Comparison of ENCODE assay signal across 8 mouse cellular contexts in genomic region chr9:65020991-65021886, GRCm38 (mm10). TPM values are rescaled to one million over a fixed set of nuclear protein-coding genes. Genes with fewer than 3 reads are reported as not detected.
DNase-seq lines count a peak whose midpoint lies in the region; ATAC-seq and TF ChIP-seq lines count a peak whose summit lies in the region.

Gene Hacd3, minus strand, starts transcription at chr9:65021693.

- H3K9ac ChIP-seq in MEL (ENCODE audit: control insufficient read depth, low read depth, low read length, poor library complexity, severe bottlenecking): peak within 1 kb of the TSS; percentile 88
- peak within 1 kb of the TSS; percentile 96 for H3K9ac ChIP-seq in forebrain, postnatal 0 days
- H3K9ac ChIP-seq in neural tube, embryonic 15.5 days (replicated peaks): peak within 1 kb of the TSS; percentile 99

- H3K4me2 ChIP-seq in forebrain, postnatal 0 days (ENCODE audit: low read depth): peak within 1 kb of the TSS; percentile 69
- H3K4me2 ChIP-seq in neural tube, embryonic 15.5 days: peak within 1 kb of the TSS; percentile 67

- no peaks in the 10 kb centered on the region for H3K27me3 ChIP-seq in MEL (ENCODE audit: control insufficient read depth in 1 of 2, insufficient read depth in 2 of 2, low read length in 2 of 2)
- H3K27me3 ChIP-seq in cerebellum, adult 2 months (ENCODE audit: control insufficient read depth, insufficient read depth, low read length): no peaks in the 10 kb centered on the region
- H3K27me3 ChIP-seq in forebrain, postnatal 0 days (ENCODE audit: insufficient read depth, low read length): no peaks in the 10 kb centered on the region
- no peaks in the 10 kb centered on the region for H3K27me3 ChIP-seq in neural tube, embryonic 15.5 days (replicated peaks)

- peaks cover 41% of the 10 kb centered on the region for H3K79me2 ChIP-seq in MEL (ENCODE audit: control insufficient read depth, insufficient read depth, low read length, poor library complexity)

- intact Hi-C loops in heart, postnatal 36 days (cut with DNase I): no loop called here

- TF ChIP-seq EP300 in MEL (IDR thresholded peaks at IDR 0.05; ENCODE audit: low read depth in 1 of 2, low read length in 2 of 2): no peak

- peak within 1 kb of the TSS; percentile 92 for H3K27ac ChIP-seq in MEL (ENCODE audit: control insufficient read depth, low read depth, low read length)
- H3K27ac ChIP-seq in cerebellum, adult 2 months (ENCODE audit: insufficient read depth, low read length): peak within 1 kb of the TSS; percentile 86
- peak within 1 kb of the TSS; percentile 93 for H3K27ac ChIP-seq in forebrain, postnatal 0 days (ENCODE audit: low read depth, low read length)
- peak within 1 kb of the TSS; percentile 93 for H3K27ac ChIP-seq in neural tube, embryonic 15.5 days (replicated peaks)

- peak within 1 kb of the TSS; percentile 76 to 91 for H3K4me3 ChIP-seq in MEL (ENCODE audit: control insufficient read depth in 1 of 2, insufficient read depth in 1 of 2, low read depth in 2 of 2, low read length in 2 of 2)
- H3K4me3 ChIP-seq in cerebellum, adult 2 months (replicated peaks; ENCODE audit: insufficient read depth, low read depth, low read length): peak within 1 kb of the TSS; percentile 96
- peak within 1 kb of the TSS; percentile 95 for H3K4me3 ChIP-seq in forebrain, postnatal 0 days (ENCODE audit: low read depth, low read length)
- H3K4me3 ChIP-seq in neural tube, embryonic 15.5 days (replicated peaks): peak within 1 kb of the TSS; percentile 100

- WGBS in cerebellum, adult 2 months: under 1% methylated on average over 81 of the region's 81 CpGs
- under 1% methylated on average over 81 of the region's 81 CpGs for WGBS in forebrain, postnatal 0 days
- WGBS in neural tube, embryonic 15.5 days: under 1% methylated on average over 81 of the region's 81 CpGs

- ATAC-seq in forebrain, postnatal 0 days: peak; percentile 95
- ATAC-seq in neural tube, embryonic 15.5 days (ENCODE audit: low FRiP score): peak; percentile 95

- peaks cover 26 to 34% of the 10 kb centered on the region in 2 experiments for H3K4me1 ChIP-seq in MEL (ENCODE audit: control insufficient read depth in 1 of 2, insufficient read depth in 2 of 2, low read length in 2 of 2)
- peaks cover 13% of the 10 kb centered on the region for H3K4me1 ChIP-seq in cerebellum, adult 2 months (ENCODE audit: control insufficient read depth, insufficient read depth, low read length)
- peaks cover 36% of the 10 kb centered on the region for H3K4me1 ChIP-seq in forebrain, postnatal 0 days (ENCODE audit: insufficient read depth)
- peaks cover 56% of the 10 kb centered on the region for H3K4me1 ChIP-seq in neural tube, embryonic 15.5 days

- peak; percentile 92 for DNase-seq in MEL (ENCODE audit: low read depth, low spot score)
- DNase-seq in cerebellum, adult 2 months: peak; percentile 90 to 93
- peak; percentile 95 for DNase-seq in forebrain, postnatal 0 days
- peak; percentile 84 to 88 for DNase-seq in heart, postnatal 36 days
- peak; percentile 86 to 94 for DNase-seq in layer of hippocampus, adult 18-20 months (ENCODE audit: low spot score in 2 of 2)
- peak; percentile 91 to 93 for DNase-seq in lung, adult 18-20 months
- peak; percentile 92 for DNase-seq in testis, postnatal 10 days (ENCODE audit: low spot score)

- TF ChIP-seq CTCF in MEL (IDR thresholded peaks at IDR 0.05 in 2 of 3, conservative IDR thresholded peaks at IDR 0.05 in 1 of 3; ENCODE audit: control insufficient read depth in 1 of 3, insufficient read depth in 1 of 3, low read depth in 2 of 3, low read length in 3 of 3, poor library complexity in 1 of 3, severe bottlenecking in 1 of 3): no peak
- TF ChIP-seq CTCF in cerebellum, adult 2 months (IDR thresholded peaks at IDR 0.05; ENCODE audit: borderline replicate concordance, insufficient read depth, low read depth, low read length): no peak
- TF ChIP-seq CTCF in forebrain, postnatal 0 days (IDR thresholded peaks at IDR 0.05; ENCODE audit: low read depth): no peak

- no peak for TF ChIP-seq RAD21 in MEL (IDR thresholded peaks at IDR 0.05; ENCODE audit: low read depth, low read length)

- TF ChIP-seq POLR2A in MEL (IDR thresholded peaks at IDR 0.05; ENCODE audit: control insufficient read depth in 1 of 2, insufficient read depth in 1 of 2, low read depth in 1 of 2, low read length in 2 of 2, poor library complexity in 1 of 2): peak; percentile 95; a peak in 3 of 4 replicates
- TF ChIP-seq POLR2A in cerebellum, adult 2 months (IDR thresholded peaks at IDR 0.05; ENCODE audit: borderline replicate concordance, insufficient read depth, low read length): peak; percentile 95

- H3K36me3 ChIP-seq in MEL (ENCODE audit: control insufficient read depth in 1 of 2, insufficient read depth in 2 of 2, low read length in 2 of 2): peaks cover 0 to 42% of the 10 kb centered on the region in 2 experiments; a peak in 2 of 4 replicates
- H3K36me3 ChIP-seq in forebrain, postnatal 0 days (ENCODE audit: insufficient read depth): no peaks in the 10 kb centered on the region
- no peaks in the 10 kb centered on the region for H3K36me3 ChIP-seq in neural tube, embryonic 15.5 days

- H3K9me3 ChIP-seq in MEL (replicated peaks; ENCODE audit: insufficient read depth, low read length): no peaks in the 10 kb centered on the region
- no peaks in the 10 kb centered on the region for H3K9me3 ChIP-seq in forebrain, postnatal 0 days (ENCODE audit: low read length)
- H3K9me3 ChIP-seq in neural tube, embryonic 15.5 days (replicated peaks): no peaks in the 10 kb centered on the region

TF ChIP-seq in MEL, 35 proteins besides CTCF, POLR2A, EP300 and RAD21:
- TF ChIP-seq POLR2AphosphoS5 (IDR thresholded peaks at IDR 0.05; ENCODE audit: borderline replicate concordance, low read depth, low read length): no peak
- TF ChIP-seq MAFK (IDR thresholded peaks at IDR 0.05; ENCODE audit: borderline replicate concordance, low read depth, low read length): no peak
- no peak for TF ChIP-seq UBTF (IDR thresholded peaks at IDR 0.05; ENCODE audit: borderline replicate concordance, insufficient read depth, low read depth, low read length)
- no peak for TF ChIP-seq MYB (IDR thresholded peaks at IDR 0.05; ENCODE audit: low read depth, low read length)
- TF ChIP-seq POLR2AphosphoS2 (IDR thresholded peaks at IDR 0.05; ENCODE audit: low read length): peak; percentile 83
- no peak for TF ChIP-seq MEF2A (IDR thresholded peaks at IDR 0.05; ENCODE audit: extremely low read depth, insufficient replicate concordance, low read depth, low read length, poor library complexity, severe bottlenecking)
- TF ChIP-seq ZMIZ1 (IDR thresholded peaks at IDR 0.05; ENCODE audit: low read depth, low read length): peak; percentile 91
- TF ChIP-seq MAZ (IDR thresholded peaks at IDR 0.05; ENCODE audit: low read depth, low read length): no peak; the same call in 1 of the 2 replicates
- TF ChIP-seq HCFC1 (IDR thresholded peaks at IDR 0.05; ENCODE audit: low read depth, low read length): peak; percentile 45; the same call in 1 of the 2 replicates
- TF ChIP-seq GATA1 (IDR thresholded peaks at IDR 0.05; ENCODE audit: low read depth, low read length): no peak
- no peak for TF ChIP-seq GABPA (IDR thresholded peaks at IDR 0.05; ENCODE audit: low read depth, low read length)
- TF ChIP-seq ZNF384 (IDR thresholded peaks at IDR 0.05; ENCODE audit: low read depth, low read length): no peak
- no peak for TF ChIP-seq ZKSCAN1 (IDR thresholded peaks at IDR 0.05; ENCODE audit: low read depth, low read length)
- peak; percentile 39 to 75 for TF ChIP-seq USF2 (IDR thresholded peaks at IDR 0.05; ENCODE audit: borderline replicate concordance in 1 of 2, insufficient read depth in 1 of 2, low read depth in 1 of 2, low read length in 2 of 2)
- no peak for TF ChIP-seq E2F4 (IDR thresholded peaks at IDR 0.05; ENCODE audit: borderline replicate concordance, low read depth, low read length)
- TF ChIP-seq TAL1 (IDR thresholded peaks at IDR 0.05; ENCODE audit: low read length): no peak
- TF ChIP-seq NELFE (IDR thresholded peaks at IDR 0.05; ENCODE audit: low read depth, low read length): peak; percentile 93
- TF ChIP-seq JUND (IDR thresholded peaks at IDR 0.05; ENCODE audit: low read depth, low read length): no peak
- TF ChIP-seq ETS1 (IDR thresholded peaks at IDR 0.05; ENCODE audit: low read depth, low read length): peak; percentile 21; the same call in 1 of the 2 replicates
- no peak for TF ChIP-seq ZC3H11A (IDR thresholded peaks at IDR 0.05; ENCODE audit: low read depth, low read length)
- peak; percentile 54 for TF ChIP-seq SIN3A (IDR thresholded peaks at IDR 0.05; ENCODE audit: low read length)
- TF ChIP-seq KAT2A (conservative IDR thresholded peaks at IDR 0.05; ENCODE audit: low read depth, low read length): no peak
- TF ChIP-seq USF1 (IDR thresholded peaks at IDR 0.05; ENCODE audit: low read depth, low read length): peak; percentile 98
- peak; percentile 69 for TF ChIP-seq TBP (IDR thresholded peaks at IDR 0.05; ENCODE audit: low read depth, low read length)
- TF ChIP-seq NRF1 (IDR thresholded peaks at IDR 0.05; ENCODE audit: insufficient read depth, low read depth, low read length, poor library complexity, severe bottlenecking): peak; percentile 87
- no peak for TF ChIP-seq RCOR1 (IDR thresholded peaks at IDR 0.05; ENCODE audit: low read depth, low read length)
- TF ChIP-seq TCF12 (IDR thresholded peaks at IDR 0.05; ENCODE audit: low read depth, low read length): no peak
- no peak for TF ChIP-seq CHD2 (IDR thresholded peaks at IDR 0.05; ENCODE audit: low read length)
- TF ChIP-seq MYC (IDR thresholded peaks at IDR 0.05; ENCODE audit: low read depth, low read length): 0 out of 2 replicates have a peak, but pooled peaks have one; percentile 4
- TF ChIP-seq MXI1 (IDR thresholded peaks at IDR 0.05; ENCODE audit: low read depth, low read length): peak; percentile 79
- TF ChIP-seq BHLHE40 (IDR thresholded peaks at IDR 0.05; ENCODE audit: borderline replicate concordance, low read depth, low read length): no peak
- peak; percentile 91 for TF ChIP-seq MAX (IDR thresholded peaks at IDR 0.05; ENCODE audit: low read length)

RNA-seq across cellular contexts. Expression of gene Hacd3, which starts in this region (rescaled TPM):
- total RNA-seq in MEL (2012; rRNA removed): 47.7 and 57.9 TPM in 2 replicates
- 100 to 1,000 TPM in 1 of 2 experiments, 10 to 100 TPM in 1; 47.3 to 340 TPM for polyA plus RNA-seq in MEL (2012; ENCODE audit: insufficient read depth in 1 of 2, insufficient read length in 2 of 2, low read depth in 1 of 2, low replicate concordance in 2 of 2, missing spikeins in 1 of 2)
- polyA plus RNA-seq in cerebellum, adult 2 months (2012; rRNA removed): 150 and 152 TPM in 2 replicates
- total RNA-seq in forebrain, postnatal 0 days (2014; rRNA removed): 180 and 182 TPM in 2 replicates
- 117 and 165 TPM in 2 replicates for polyA plus RNA-seq in forebrain, postnatal 0 days (2015; fragmentation: Nextera tagmentation; extraction: Ambion mirVana)
- total RNA-seq in heart, postnatal 36 days (2021): 10 to 100 TPM; 17.3 to 18.6 TPM
- total RNA-seq in layer of hippocampus, adult 18-20 months (2021): 100 to 1,000 TPM; 155 to 172 TPM
- polyA plus RNA-seq in neural tube, embryonic 15.5 days (2015; fragmentation: Nextera tagmentation; extraction: Ambion mirVana): 216 and 238 TPM in 2 replicates

Comparison
In these comparisons a context has a peak if more than half of its experiments do, and no peak if none do; other contexts are left out.
1. Peak in every context shown above with its lines: DNase-seq, ATAC-seq, H3K4me3 ChIP-seq and H3K27ac ChIP-seq.